Mouse (Mus musculus): ENCODE data around the gene Snrpg. TPM values are rescaled to one million over a fixed set of nuclear protein-coding genes. Genes with fewer than 3 reads are reported as not detected.
A peak's percentile ranks its signal among the peaks of the same experiment; 100 is the strongest.

The Snrpg gene
- polyA plus RNA-seq (2014; fragmentation: Nextera tagmentation; extraction: Ambion mirVana): 341 and 393 TPM in 2 replicates

- Histone ChIP-seq H3K27ac (ENCODE audit: low read depth, low read length) (peak within 1 kb of the TSS; percentile 97), H3K27me3 (ENCODE audit: control insufficient read depth, insufficient read depth, low read length) (no peaks in the 10 kb centered on the region), H3K9me3 (ENCODE audit: control insufficient read depth, low read length) (no peaks in the 10 kb centered on the region), H3K4me1 (ENCODE audit: control insufficient read depth, insufficient read depth, low read length) (peaks cover 12% of the 10 kb centered on the region), H3K9ac (replicated peaks; ENCODE audit: low read depth, low read length) (peak within 1 kb of the TSS; percentile 78), H3K4me2 (ENCODE audit: low read depth, low read length) (peak within 1 kb of the TSS; percentile 87), H3K4me3 (ENCODE audit: low read depth, low read length) (peak within 1 kb of the TSS; percentile 78), H3K36me3 (ENCODE audit: control insufficient read depth, insufficient read depth, low read length) (no peaks in the 10 kb centered on the region)
- WGBS: 16% methylated on average over 15 of the region's 15 CpGs
- ATAC-seq (ENCODE audit: low read depth): peak; percentile 55
Measured at GRCm38 (mm10) chr6:86370764-86371339, at the start of gene Snrpg. Snrpg (plus strand) TSS chr6:86371304.

- no peak for ATAC-seq (ENCODE audit: low read depth)
- no peaks in the 10 kb centered on the region for H3K9me3 ChIP-seq (ENCODE audit: control insufficient read depth, low read length)
- WGBS: 92% methylated on average over 5 of the region's 5 CpGs
Measured at GRCm38 (mm10) chr6:86322031-86322563, 49.0 kb upstream of the Snrpg start.

GRCm38 (mm10) chr6:86322991-86323390 is 48.1 kb upstream of the Snrpg start:
- Histone ChIP-seq H3K36me3 (ENCODE audit: control insufficient read depth, insufficient read depth, low read length) (no peaks in the 10 kb centered on the region), H3K27me3 (ENCODE audit: control insufficient read depth, insufficient read depth, low read length) (no peaks in the 10 kb centered on the region), H3K4me2 (ENCODE audit: low read depth, low read length) (no peak overlapping the region), H3K4me3 (ENCODE audit: low read depth, low read length) (no peak overlapping the region), H3K4me1 (ENCODE audit: control insufficient read depth, insufficient read depth, low read length) (no peaks in the 10 kb centered on the region), H3K9me3 (ENCODE audit: control insufficient read depth, low read length) (no peaks in the 10 kb centered on the region), H3K9ac (replicated peaks; ENCODE audit: low read depth, low read length) (no peak overlapping the region), H3K27ac (ENCODE audit: low read depth, low read length) (no peak overlapping the region)
- 83% methylated on average over 9 of the region's 9 CpGs for WGBS
- no peak for ATAC-seq (ENCODE audit: low read depth)

More at GRCm38 (mm10) chr6:86322031-86322563, 49.0 kb upstream of the Snrpg start:
- Histone ChIP-seq H3K27me3 (ENCODE audit: control insufficient read depth, insufficient read depth, low read length) (no peaks in the 10 kb centered on the region), H3K4me2 (ENCODE audit: low read depth, low read length) (no peak overlapping the region), H3K4me3 (ENCODE audit: low read depth, low read length) (no peak overlapping the region), H3K9ac (replicated peaks; ENCODE audit: low read depth, low read length) (no peak overlapping the region), H3K27ac (ENCODE audit: low read depth, low read length) (no peak overlapping the region), H3K4me1 (ENCODE audit: control insufficient read depth, insufficient read depth, low read length) (no peaks in the 10 kb centered on the region), H3K36me3 (ENCODE audit: control insufficient read depth, insufficient read depth, low read length) (no peaks in the 10 kb centered on the region)

- Histone ChIP-seq H3K27ac (ENCODE audit: low read depth, low read length) (no peak overlapping the region), H3K9me3 (ENCODE audit: control insufficient read depth, low read length) (no peaks in the 10 kb centered on the region), H3K27me3 (ENCODE audit: control insufficient read depth, insufficient read depth, low read length) (no peaks in the 10 kb centered on the region), H3K36me3 (ENCODE audit: control insufficient read depth, insufficient read depth, low read length) (no peaks in the 10 kb centered on the region), H3K4me2 (ENCODE audit: low read depth, low read length) (no peak overlapping the region), H3K4me3 (ENCODE audit: low read depth, low read length) (no peak overlapping the region), H3K9ac (replicated peaks; ENCODE audit: low read depth, low read length) (no peak overlapping the region), H3K4me1 (ENCODE audit: control insufficient read depth, insufficient read depth, low read length) (no peaks in the 10 kb centered on the region)
- ATAC-seq (ENCODE audit: low read depth): no peak
- WGBS: 86% methylated on average over 3 of the region's 3 CpGs
Measured at GRCm38 (mm10) chr6:86324400-86324799, 46.7 kb upstream of the Snrpg start.

- Histone ChIP-seq H3K36me3 (ENCODE audit: control insufficient read depth, insufficient read depth, low read length) (no peaks in the 10 kb centered on the region), H3K9ac (replicated peaks; ENCODE audit: low read depth, low read length) (no peak overlapping the region), H3K27me3 (ENCODE audit: control insufficient read depth, insufficient read depth, low read length) (no peaks in the 10 kb centered on the region), H3K4me3 (ENCODE audit: low read depth, low read length) (no peak overlapping the region), H3K4me2 (ENCODE audit: low read depth, low read length) (no peak overlapping the region), H3K4me1 (ENCODE audit: control insufficient read depth, insufficient read depth, low read length) (no peaks in the 10 kb centered on the region), H3K27ac (ENCODE audit: low read depth, low read length) (no peak overlapping the region), H3K9me3 (ENCODE audit: control insufficient read depth, low read length) (no peaks in the 10 kb centered on the region)
- no peak for ATAC-seq (ENCODE audit: low read depth)
- 89% methylated on average over 5 of the region's 5 CpGs for WGBS
Measured at GRCm38 (mm10) chr6:86325646-86326045, 45.5 kb upstream of the Snrpg start.

GRCm38 (mm10) chr6:86326866-86327265 is 44.2 kb upstream of the Snrpg start:
- whole genome bisulfite sequencing: 92% methylated on average over 18 of the region's 18 CpGs
- Histone ChIP-seq H3K4me2 (ENCODE audit: low read depth, low read length) (no peak overlapping the region), H3K4me1 (ENCODE audit: control insufficient read depth, insufficient read depth, low read length) (no peaks in the 10 kb centered on the region)

GRCm38 (mm10) chr6:86328369-86328768 is 42.7 kb upstream of the Snrpg start:
- H3K4me3 ChIP-seq (ENCODE audit: low read depth, low read length): no peak overlapping the region
- no peak overlapping the region for H3K4me2 ChIP-seq (ENCODE audit: low read depth, low read length)
- no peaks in the 10 kb centered on the region for H3K27me3 ChIP-seq (ENCODE audit: control insufficient read depth, insufficient read depth, low read length)
- no peaks in the 10 kb centered on the region for H3K36me3 ChIP-seq (ENCODE audit: control insufficient read depth, insufficient read depth, low read length)
- H3K9me3 ChIP-seq (ENCODE audit: control insufficient read depth, low read length): no peaks in the 10 kb centered on the region
- ATAC-seq (ENCODE audit: low read depth): no peak
- H3K4me1 ChIP-seq (ENCODE audit: control insufficient read depth, insufficient read depth, low read length): no peaks in the 10 kb centered on the region
- H3K27ac ChIP-seq (ENCODE audit: low read depth, low read length): no peak overlapping the region
- 63% methylated on average over 3 of the region's 3 CpGs for WGBS
- no peak overlapping the region for H3K9ac ChIP-seq (replicated peaks; ENCODE audit: low read depth, low read length)

More at GRCm38 (mm10) chr6:86326866-86327265, 44.2 kb upstream of the Snrpg start:
- no peak overlapping the region for H3K4me3 ChIP-seq (ENCODE audit: low read depth, low read length)
- H3K9ac ChIP-seq (replicated peaks; ENCODE audit: low read depth, low read length): no peak overlapping the region
- ATAC-seq (ENCODE audit: low read depth): no peak
- H3K9me3 ChIP-seq (ENCODE audit: control insufficient read depth, low read length): no peaks in the 10 kb centered on the region
- no peaks in the 10 kb centered on the region for H3K27me3 ChIP-seq (ENCODE audit: control insufficient read depth, insufficient read depth, low read length)
- H3K36me3 ChIP-seq (ENCODE audit: control insufficient read depth, insufficient read depth, low read length): no peaks in the 10 kb centered on the region
- no peak overlapping the region for H3K27ac ChIP-seq (ENCODE audit: low read depth, low read length)

- H3K9ac ChIP-seq (replicated peaks; ENCODE audit: low read depth, low read length): no peak overlapping the region
- ATAC-seq (ENCODE audit: low read depth): no peak
- WGBS: 94% methylated on average over 6 of the region's 6 CpGs
Measured at GRCm38 (mm10) chr6:86329943-86330342, 41.2 kb upstream of the Snrpg start.

GRCm38 (mm10) chr6:86335121-86335849 is 35.8 kb upstream of the Snrpg start:
- no peaks in the 10 kb centered on the region for H3K36me3 ChIP-seq (ENCODE audit: control insufficient read depth, insufficient read depth, low read length)
- no peak for ATAC-seq (ENCODE audit: low read depth)
- WGBS: 78% methylated on average over 11 of the region's 11 CpGs
- H3K27me3 ChIP-seq (ENCODE audit: control insufficient read depth, insufficient read depth, low read length): no peaks in the 10 kb centered on the region
- H3K9ac ChIP-seq (replicated peaks; ENCODE audit: low read depth, low read length): no peak overlapping the region
- H3K4me1 ChIP-seq (ENCODE audit: control insufficient read depth, insufficient read depth, low read length): no peaks in the 10 kb centered on the region
- H3K9me3 ChIP-seq (ENCODE audit: control insufficient read depth, low read length): no peaks in the 10 kb centered on the region
- H3K4me2 ChIP-seq (ENCODE audit: low read depth, low read length): no peak overlapping the region
- H3K4me3 ChIP-seq (ENCODE audit: low read depth, low read length): no peak overlapping the region
- no peak overlapping the region for H3K27ac ChIP-seq (ENCODE audit: low read depth, low read length)

More at GRCm38 (mm10) chr6:86329943-86330342, 41.2 kb upstream of the Snrpg start:
- Histone ChIP-seq H3K4me1 (ENCODE audit: control insufficient read depth, insufficient read depth, low read length) (no peaks in the 10 kb centered on the region), H3K36me3 (ENCODE audit: control insufficient read depth, insufficient read depth, low read length) (no peaks in the 10 kb centered on the region), H3K27me3 (ENCODE audit: control insufficient read depth, insufficient read depth, low read length) (no peaks in the 10 kb centered on the region), H3K4me2 (ENCODE audit: low read depth, low read length) (no peak overlapping the region), H3K4me3 (ENCODE audit: low read depth, low read length) (no peak overlapping the region), H3K9me3 (ENCODE audit: control insufficient read depth, low read length) (no peaks in the 10 kb centered on the region), H3K27ac (ENCODE audit: low read depth, low read length) (no peak overlapping the region)

Measured in neural tube, embryonic 14.5 days (tissue).